Mouse (Mus musculus): ENCODE data around the gene Gm17617.

DNA sequence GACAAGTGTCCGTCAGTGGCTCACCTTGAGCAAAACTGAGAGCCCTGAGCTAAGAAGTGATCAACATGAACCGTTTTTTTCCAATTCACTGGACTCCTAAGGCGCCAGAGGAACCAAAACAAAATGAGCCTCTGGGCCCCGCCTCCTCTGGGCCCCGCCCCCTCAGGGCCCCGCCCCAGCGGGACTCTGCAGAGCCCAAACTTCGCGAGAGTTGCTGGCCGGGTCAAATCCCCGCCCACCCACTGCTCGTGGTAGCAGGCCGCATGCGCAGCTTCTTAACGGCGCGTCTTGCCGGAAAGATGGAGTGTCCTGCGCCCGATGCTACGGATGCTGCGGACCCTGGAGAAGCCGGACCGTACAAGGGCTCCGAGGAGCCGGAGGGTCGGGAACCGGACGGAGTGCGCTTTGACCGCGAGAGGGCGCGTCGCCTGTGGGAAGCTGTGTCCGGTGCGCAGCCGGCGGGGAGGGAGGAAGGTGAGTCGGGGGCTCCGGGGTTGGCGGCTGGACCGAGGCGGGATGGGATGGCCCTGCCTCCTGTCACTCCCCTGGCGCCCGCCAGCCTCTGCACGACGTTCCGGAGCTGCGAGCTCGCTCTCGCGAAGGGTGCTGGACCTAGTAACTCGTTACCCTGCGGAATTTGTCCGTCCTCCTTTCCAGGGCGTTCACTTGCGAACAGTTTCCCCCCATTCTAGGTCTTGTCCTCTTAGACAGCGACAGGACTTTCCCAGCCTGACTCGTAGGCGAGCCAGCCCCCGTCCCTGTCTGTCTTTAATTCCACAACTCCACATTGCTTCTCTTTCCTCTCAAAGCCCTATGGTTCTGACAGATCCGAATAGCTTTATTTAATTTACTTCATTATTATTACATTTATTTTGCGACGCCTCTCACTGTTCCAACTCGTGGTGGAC lies 28.0 kb downstream of the Gm17617 start, which contains the start of gene Zfp346:
- no peak for TF ChIP-seq EP300 (IDR thresholded peaks at IDR 0.05; ENCODE audit: insufficient read depth, low read depth, low read length)
- peak; percentile 68 for TF ChIP-seq CTCF (IDR thresholded peaks at IDR 0.05)

Data from heart, adult 2 months (tissue).